Mouse (Mus musculus): Measurements from ENCODE around the gene Cacna1i. TPM values are rescaled to one million over a fixed set of nuclear protein-coding genes. Genes with fewer than 3 reads are reported as not detected.
A peak's percentile ranks its signal among the peaks of the same experiment; 100 is the strongest.

Gene Cacna1i
- total RNA-seq, 2 experiments from 2014 or later = 1.2 to 1.3 TPM

GRCm38 (mm10) chr15:80399451-80399850 is 112.4 kb downstream of the Cacna1i start:
- DNase-seq (ENCODE audit: low spot score in 2 of 2) = no peak

- DNase-seq (ENCODE audit: low spot score in 2 of 2) = no peak
Measured at GRCm38 (mm10) chr15:80401387-80401898, 114.4 kb downstream of the Cacna1i start.

- DNase-seq (ENCODE audit: low spot score in 2 of 2) = no peak
Measured at GRCm38 (mm10) chr15:80401980-80402379, 114.9 kb downstream of the Cacna1i start.

GRCm38 (mm10) chr15:80407873-80408272 is 120.8 kb downstream of the Cacna1i start:
- DNase-seq (ENCODE audit: low spot score in 2 of 2) = no peak

GRCm38 (mm10) chr15:80410661-80411060 is 123.6 kb downstream of the Cacna1i start:
- DNase-seq (ENCODE audit: low spot score in 2 of 2) = no peak

- no peak for DNase-seq (ENCODE audit: low spot score in 2 of 2)
Measured at GRCm38 (mm10) chr15:80413070-80413469, 126.0 kb downstream of the Cacna1i start.

- no peak for DNase-seq (ENCODE audit: low spot score in 2 of 2)
Measured at GRCm38 (mm10) chr15:80413988-80414721, 127.1 kb downstream of the Cacna1i start.

GRCm38 (mm10) chr15:80415132-80415531 is 128.1 kb downstream of the Cacna1i start:
- no peak for DNase-seq (ENCODE audit: low spot score in 2 of 2)

- DNase-seq (ENCODE audit: low spot score in 2 of 2) = peak in 1 of 2 experiments; percentile 11
Measured at GRCm38 (mm10) chr15:80417066-80417465, 130.0 kb downstream of the Cacna1i start.

GRCm38 (mm10) chr15:80418146-80418545 is 131.1 kb downstream of the Cacna1i start:
- no peak for DNase-seq (ENCODE audit: low spot score in 2 of 2)

GRCm38 (mm10) chr15:80430324-80430723 is 143.3 kb downstream of the Cacna1i start:
- DNase-seq (ENCODE audit: low spot score in 2 of 2) = no peak

- no peak for DNase-seq (ENCODE audit: low spot score in 2 of 2)
Measured at GRCm38 (mm10) chr15:80436961-80437360, 149.9 kb downstream of the Cacna1i start.

GRCm38 (mm10) chr15:80437996-80438395 is 151.0 kb downstream of the Cacna1i start:
- DNase-seq (ENCODE audit: low spot score in 2 of 2) = no peak

- no peak for DNase-seq (ENCODE audit: low spot score in 2 of 2)
Measured at GRCm38 (mm10) chr15:80438423-80438822, 151.4 kb downstream of the Cacna1i start.

- no peak for DNase-seq (ENCODE audit: low spot score in 2 of 2)
Measured at GRCm38 (mm10) chr15:80440195-80440594, 153.2 kb downstream of the Cacna1i start.

- no peak for DNase-seq (ENCODE audit: low spot score in 2 of 2)
Measured at GRCm38 (mm10) chr15:80445956-80446687, 159.1 kb downstream of the Cacna1i start.

Other genes starting within 250 kb of the Cacna1i start
- gene Syngr1, start 195.9 kb upstream of the Cacna1i start, total RNA-seq (2021) = 10 to 100 TPM; 26.4 to 27.6 TPM
- gene Rpl3, start 195.4 kb upstream of the Cacna1i start, total RNA-seq (2021) = 100 to 1,000 TPM; 927 to 955 TPM
- gene Tab1, start 154.1 kb upstream of the Cacna1i start, total RNA-seq (2021) = 10 to 100 TPM; 37.6 to 37.8 TPM
- gene Mgat3, start 113.5 kb upstream of the Cacna1i start, total RNA-seq (2021) = 10 to 100 TPM; 12.4 to 15.4 TPM
- 10 to 100 TPM; 41.9 to 46.6 TPM for gene Mief1, start 53.2 kb upstream of the Cacna1i start, total RNA-seq (2021)
- 1 to 10 TPM; 7.3 to 8.9 TPM for gene AC140267.1, start 51.4 kb upstream of the Cacna1i start, total RNA-seq (2021)
- gene Atf4, start 32.1 kb upstream of the Cacna1i start, total RNA-seq (2021) = 100 to 1,000 TPM; 145 to 157 TPM
- 10 to 100 TPM; 35.7 to 41.1 TPM for gene Rps19bp1, start 22.9 kb upstream of the Cacna1i start, total RNA-seq (2021)